Mouse (Mus musculus): ENCODE measurements at regions not wholly inside any gene's neighbourhood (a gene's known extent, or its start where the extent isn't known, plus 50 kb on each side); places are given as distances from the start of the nearest gene placed in this dataset.

GRCm38 (mm10) chr17:14599681-14600080 is 94.4 kb downstream of the Thbs2 start:
- TF ChIP-seq CTCF (IDR thresholded peaks at IDR 0.05; ENCODE audit: control insufficient read depth, insufficient read depth, insufficient replicate concordance, low read depth, low read length) (no peak), POLR2A (IDR thresholded peaks at IDR 0.05; ENCODE audit: control insufficient read depth, low read depth, low read length) (no peak)
